Mouse (Mus musculus) bone marrow macrophage, adult 2 months (primary cell): ENCODE measurements at regions not wholly inside any gene's neighbourhood (a gene's known extent, or its start where the extent isn't known, plus 50 kb on each side); places are given as distances from the start of the nearest gene placed in this dataset.

Experiments
- CTCF ChIP-seq: IDR thresholded peaks from 2 replicates; pipeline ENCODE4 v1.5.1; 2012; ENCODE audit warnings: low read depth, mild to moderate bottlenecking, low read length, moderate library complexity
- POLR2A ChIP-seq: IDR thresholded peaks from 2 replicates; pipeline ENCODE4 v1.6.1; 2012; ENCODE audit warnings: mild to moderate bottlenecking, low read depth, low read length, borderline replicate concordance

- TF ChIP-seq CTCF (no peak), POLR2A (no peak)
Measured at GRCm38 (mm10) chr15:62903047-62903822, 941.7 kb downstream of the Gsdmc2 start.
